Mouse (Mus musculus) spleen, adult 2 months (tissue): ENCODE results near the gene Stk17b. TPM values are rescaled to one million over a fixed set of nuclear protein-coding genes. Genes with fewer than 3 reads are reported as not detected.

Source experiments
- DNase-seq, 2 experiments: peaks; one replicate each; pipeline versions ENCODE4 v3.0.0 to v3.0.0-alpha.2; 2012 to 2021; ENCODE audit warnings: low spot score in 2 of 2, low read depth in 1 of 2
- H3K27ac ChIP-seq: fragments of 200-500 bp; 2 replicates; pipeline ENCODE4 v1.5.1; 2012; ENCODE audit warnings: low read length, inconsistent platforms; ENCODE audit not compliant: insufficient read depth
- H3K27me3 ChIP-seq: fragments of 200-500 bp; 2 replicates; pipeline ENCODE4 v1.6.1; 2012; ENCODE audit warnings: mild to moderate bottlenecking, moderate library complexity, low read length, inconsistent platforms; ENCODE audit not compliant: control insufficient read depth, insufficient read depth
- H3K36me3 ChIP-seq: fragments of 200-500 bp; 2 replicates; pipeline ENCODE4 v1.6.1; 2012; ENCODE audit warnings: mild to moderate bottlenecking, low read length, inconsistent platforms; ENCODE audit not compliant: control insufficient read depth, insufficient read depth
- H3K4me1 ChIP-seq: fragments of 200-500 bp; 2 replicates; pipeline ENCODE4 v1.6.1; 2011; ENCODE audit warnings: inconsistent platforms; ENCODE audit not compliant: control insufficient read depth, insufficient read depth, insufficient read length
- H3K4me3 ChIP-seq: fragments of 200-500 bp; 2 replicates; pipeline ENCODE4 v1.5.1; 2011; ENCODE audit warnings: mild to moderate bottlenecking, inconsistent platforms; ENCODE audit not compliant: insufficient read depth, insufficient read length; ENCODE audit errors: extremely low read depth
- CTCF ChIP-seq: fragments of 200-500 bp; IDR thresholded peaks from 2 replicates; pipeline ENCODE4 v1.5.1; 2011; ENCODE audit warnings: mild to moderate bottlenecking, inconsistent platforms; ENCODE audit not compliant: insufficient read depth, insufficient read length, insufficient replicate concordance; ENCODE audit errors: extremely low read depth
- POLR2A ChIP-seq: fragments of 200-500 bp; IDR thresholded peaks from 2 replicates; pipeline ENCODE4 v1.6.1; 2011; ENCODE audit warnings: low read depth, low read length, inconsistent platforms
- WGBS: fragments of 180-500 bp; shearing (Covaris S2); methylation state at CpG from one replicate; pipeline ENCODE4 v1.1.7; 2018; 5-methylcytosine and 5-hydroxymethylcytosine counted together
- polyA plus RNA-seq: library from polyadenylated mRNA; depleted of rRNA; stranded (reverse); fragments of >200 nt; gene quantifications from 2 replicates; pipeline ENCODE4 v1.2.3, GENCODE M21; 2012

Stk17b gene
- polyA plus RNA-seq, 1 experiment: 30.0 TPM

DNA sequence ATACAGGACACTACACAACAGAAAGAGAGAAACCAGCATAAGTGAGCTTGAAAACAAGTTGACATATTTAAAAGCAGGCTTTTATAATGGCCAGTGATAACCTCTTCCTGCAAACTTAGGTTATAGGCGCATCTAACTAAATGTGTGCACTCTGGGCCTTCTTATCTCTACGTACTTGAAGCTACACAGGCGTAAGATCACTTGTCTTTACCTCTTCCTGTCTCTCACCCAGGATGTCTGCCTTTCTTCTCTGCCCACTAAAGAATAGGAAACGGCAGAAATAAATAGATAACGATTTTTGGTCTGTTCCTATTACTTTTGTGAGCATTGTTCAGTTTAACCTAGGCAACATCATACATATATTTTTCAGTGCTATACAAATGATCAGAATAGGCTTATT, 12.1 kb upstream of the Stk17b start:
- Histone ChIP-seq H3K36me3 (no peaks in the 10 kb centered on the region), H3K27ac (peak overlapping the region; percentile 57), H3K27me3 (no peaks in the 10 kb centered on the region), H3K4me3 (no peak overlapping the region), H3K4me1 (peaks cover 20% of the 10 kb centered on the region)
- WGBS: 38% methylated on average over 5 of the region's 5 CpGs
- TF ChIP-seq CTCF: no peak
- no peak for DNase-seq

DNA sequence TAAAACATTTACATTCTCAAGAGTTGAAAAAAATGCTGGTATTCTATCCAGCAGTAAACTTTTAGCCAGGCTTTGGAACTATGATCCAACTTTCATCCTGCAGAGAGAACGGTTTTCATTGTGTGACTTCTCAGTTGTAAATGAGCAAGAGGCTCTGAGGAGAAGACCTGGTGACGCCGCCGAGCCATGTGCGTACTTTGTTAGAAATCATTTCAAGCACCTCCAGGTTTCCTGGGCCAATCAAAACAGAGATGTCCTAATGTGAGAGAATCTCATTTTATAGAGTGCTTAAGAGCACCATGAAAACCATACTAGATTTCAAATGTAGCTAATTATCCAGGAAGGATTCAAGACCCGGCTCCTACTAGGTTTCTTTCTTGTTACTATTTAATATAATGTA, 11.2 kb upstream of the Stk17b start:
- Histone ChIP-seq H3K4me1 (peaks cover 24% of the 10 kb centered on the region), H3K36me3 (no peaks in the 10 kb centered on the region), H3K27ac (no peak overlapping the region), H3K27me3 (no peaks in the 10 kb centered on the region), H3K4me3 (no peak overlapping the region)
- no peak for TF ChIP-seq CTCF
- no peak for TF ChIP-seq POLR2A
- 87% methylated on average over 6 of the region's 6 CpGs for WGBS
- no peak for DNase-seq

DNA sequence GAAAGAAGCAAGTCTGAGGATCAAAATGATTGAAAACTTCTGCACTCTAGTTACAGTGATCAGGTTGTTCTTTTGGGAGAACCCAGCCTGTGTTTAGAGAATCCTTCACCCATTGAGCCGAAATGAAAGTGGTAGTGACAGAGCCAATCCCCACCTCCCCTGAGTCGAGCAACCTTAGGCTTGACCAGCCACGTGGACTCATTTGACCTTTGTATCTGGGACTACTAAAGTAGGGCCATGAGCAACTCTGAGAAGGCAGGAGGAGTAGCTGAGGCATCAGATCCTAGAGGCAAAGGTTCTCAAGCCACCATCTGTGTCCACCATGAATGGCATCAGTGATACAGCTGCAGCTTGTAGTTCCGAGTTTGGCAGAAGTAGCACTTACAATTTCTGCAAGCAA, 10.6 kb upstream of the Stk17b start:
- Histone ChIP-seq H3K4me3 (no peak overlapping the region), H3K27ac (0 out of 2 replicates have a peak overlapping the region, but pooled peaks have one; percentile 49), H3K4me1 (peaks cover 24% of the 10 kb centered on the region), H3K36me3 (no peaks in the 10 kb centered on the region), H3K27me3 (no peaks in the 10 kb centered on the region)
- TF ChIP-seq POLR2A (no peak), CTCF (no peak)
- DNase-seq: no peak
- WGBS: 81% methylated on average over 4 of the region's 4 CpGs

- Histone ChIP-seq H3K27me3 (no peaks in the 10 kb centered on the region), H3K27ac (no peak overlapping the region), H3K4me1 (peaks cover 24% of the 10 kb centered on the region), H3K4me3 (no peak overlapping the region), H3K36me3 (no peaks in the 10 kb centered on the region)
- TF ChIP-seq POLR2A (no peak), CTCF (no peak)
- DNase-seq: no peak
- 79% methylated on average over 5 of the region's 5 CpGs for WGBS
These were observed 10.1 kb upstream of the Stk17b start for GRCm38 (mm10) chr1:53795081-53795480.

GRCm38 (mm10) chr1:53794279-53794678, 9.3 kb upstream of the Stk17b start:
- Histone ChIP-seq H3K4me1 (peaks cover 26% of the 10 kb centered on the region), H3K27ac (no peak overlapping the region), H3K36me3 (no peaks in the 10 kb centered on the region), H3K27me3 (no peaks in the 10 kb centered on the region), H3K4me3 (no peak overlapping the region)
- no peak for DNase-seq
- 89% methylated on average over 2 of the region's 2 CpGs for WGBS
- TF ChIP-seq CTCF: no peak
- no peak for TF ChIP-seq POLR2A

DNA sequence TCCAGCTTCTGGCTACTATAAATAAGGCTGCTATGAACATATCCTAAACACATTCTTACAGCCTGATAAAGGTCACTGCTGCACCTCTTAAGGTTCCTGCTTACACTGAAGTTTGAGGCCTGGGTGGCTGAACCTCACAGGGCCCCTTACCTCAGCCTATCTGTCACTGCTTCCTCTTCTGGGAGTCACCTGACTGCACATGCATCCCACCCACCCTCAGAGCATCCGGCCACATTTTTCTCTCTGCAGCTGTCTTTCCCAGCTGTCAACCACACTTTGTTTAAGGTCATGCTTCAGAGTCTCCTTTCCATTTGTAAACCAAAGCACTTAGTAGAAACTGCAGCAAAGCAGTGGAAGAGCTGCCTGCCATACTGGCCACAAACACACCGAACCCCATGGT, 6.3 kb upstream of the Stk17b start:
- Histone ChIP-seq H3K27me3 (no peaks in the 10 kb centered on the region), H3K4me3 (peak overlapping the region; percentile 21; the same call in 1 of the 2 replicates), H3K36me3 (no peaks in the 10 kb centered on the region), H3K27ac (peak overlapping the region; percentile 95), H3K4me1 (peaks cover 37% of the 10 kb centered on the region; the same call in 1 of the 2 replicates)
- 15% methylated on average over 2 of the region's 2 CpGs for WGBS
- DNase-seq: peak; percentile 86 to 95
- peak; percentile 52 for TF ChIP-seq POLR2A
- no peak for TF ChIP-seq CTCF

GRCm38 (mm10) chr1:53784291-53784720, 718 bp downstream of the Stk17b start:
- peak overlapping the region; percentile 96 for H3K4me3 ChIP-seq
- TF ChIP-seq CTCF: no peak
- no peak for TF ChIP-seq POLR2A
- peaks cover 2% of the 10 kb centered on the region; the same call in 1 of the 2 replicates for H3K36me3 ChIP-seq

More at GRCm38 (mm10) chr1:53784291-53784720, 718 bp downstream of the Stk17b start:
- Histone ChIP-seq H3K27me3 (no peaks in the 10 kb centered on the region), H3K27ac (peak overlapping the region; percentile 99), H3K4me1 (peaks cover 21% of the 10 kb centered on the region)
- no peak for DNase-seq
- WGBS: under 1% methylated on average over 17 of the region's 17 CpGs
